ENCODE assay signal across 8 mouse cellular contexts in the genomic region with DNA sequence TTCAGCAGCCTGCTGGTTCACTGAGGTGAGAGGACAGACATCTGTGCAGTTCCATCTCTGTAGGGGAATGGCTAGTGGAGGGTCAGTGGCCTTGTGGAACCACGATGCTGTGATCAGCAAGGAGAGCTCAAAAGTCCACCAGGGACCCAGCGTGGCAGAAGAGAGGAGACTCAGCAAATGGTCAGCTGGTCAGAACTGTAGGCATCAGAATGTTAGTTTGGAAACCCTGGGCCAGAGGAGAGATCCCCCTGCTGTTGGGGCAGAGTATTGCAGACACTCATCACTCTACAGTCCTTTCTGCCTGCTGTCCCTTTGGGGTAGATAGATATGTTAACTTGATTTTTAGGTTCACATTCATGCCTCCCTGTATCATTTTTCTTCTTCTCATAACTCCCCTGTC. TPM values are rescaled to one million over a fixed set of nuclear protein-coding genes. Genes with fewer than 3 reads are reported as not detected.
A peak's percentile ranks its signal among the peaks of the same experiment; 100 is the strongest.
DNase-seq lines count a peak whose midpoint lies in the region; ATAC-seq and TF ChIP-seq lines count a peak whose summit lies in the region.
"Had no signal": no experiment of that assay in that cellular context is flagged by ENCODE, and none has a peak within 500 bp of the region (broad histone marks: within the 10 kb centered on the region; RNA-seq: fewer than 3 reads in every experiment).

No protein-coding gene starts in this region.

- H3K4me3 ChIP-seq in liver, embryonic 14.5 days (ENCODE audit: insufficient read depth in 1 of 2, low read depth in 2 of 2, low read length in 2 of 2), result no peak overlapping the region
- H3K4me3 ChIP-seq in liver, embryonic 11.5 days (ENCODE audit: low read depth, low read length), result no peak overlapping the region
- no peak overlapping the region for H3K4me3 ChIP-seq in stomach, postnatal 0 days (ENCODE audit: low read depth, low read length)

- no peak overlapping the region for H3K4me2 ChIP-seq in liver, embryonic 14.5 days (ENCODE audit: low read depth)
- H3K4me2 ChIP-seq in liver, embryonic 11.5 days, result no peak overlapping the region
- H3K4me2 ChIP-seq in stomach, postnatal 0 days (replicated peaks; ENCODE audit: low read depth), result no peak overlapping the region

- no peak for DNase-seq in liver, embryonic 14.5 days (ENCODE audit: low read depth in 3 of 3, low spot score in 3 of 3)
- no peak for DNase-seq in liver, embryonic 11.5 days (ENCODE audit: low spot score)
- peak; percentile 50 for DNase-seq in adrenal gland, postnatal 10 days
- peak; percentile 38 for DNase-seq in kidney, postnatal 10 days
- no peak for DNase-seq in stomach, postnatal 0 days (ENCODE audit: low spot score)
- no peak for DNase-seq in retina, embryonic 14.5 days (ENCODE audit: low spot score)
- no peak for DNase-seq in left cerebral cortex, postnatal 36 days (ENCODE audit: low spot score in 2 of 2)

- peak; percentile 67 for TF ChIP-seq CTCF in liver, embryonic 14.5 days (IDR thresholded peaks at IDR 0.05; ENCODE audit: low read depth)
- TF ChIP-seq CTCF in stomach, postnatal 0 days (IDR thresholded peaks at IDR 0.05; ENCODE audit: low read depth), result peak; percentile 70

- H3K36me3 ChIP-seq in liver, embryonic 14.5 days (replicated peaks; ENCODE audit: control insufficient read depth, insufficient read depth, low read depth), result no peaks in the 10 kb centered on the region
- no peaks in the 10 kb centered on the region for H3K36me3 ChIP-seq in liver, embryonic 11.5 days (ENCODE audit: control insufficient read depth, insufficient read depth, low read length)
- no peaks in the 10 kb centered on the region for H3K36me3 ChIP-seq in stomach, postnatal 0 days (ENCODE audit: control insufficient read depth, insufficient read depth, low read length)

- no peak overlapping the region for H3K27ac ChIP-seq in liver, embryonic 14.5 days
- H3K27ac ChIP-seq in liver, embryonic 11.5 days (ENCODE audit: low read depth, low read length), result no peak overlapping the region
- no peak overlapping the region for H3K27ac ChIP-seq in stomach, postnatal 0 days (replicated peaks)

- no peaks in the 10 kb centered on the region for H3K9me3 ChIP-seq in liver, embryonic 14.5 days (ENCODE audit: control insufficient read depth, low read length)
- no peaks in the 10 kb centered on the region for H3K9me3 ChIP-seq in liver, embryonic 11.5 days (ENCODE audit: control insufficient read depth, low read length)
- H3K9me3 ChIP-seq in stomach, postnatal 0 days (ENCODE audit: control insufficient read depth, low read length), result no peaks in the 10 kb centered on the region

- no peaks in the 10 kb centered on the region for H3K4me1 ChIP-seq in liver, embryonic 14.5 days (replicated peaks; ENCODE audit: control insufficient read depth in 2 of 2, insufficient read depth in 2 of 2, low read length in 1 of 2)
- H3K4me1 ChIP-seq in liver, embryonic 11.5 days (replicated peaks; ENCODE audit: control insufficient read depth, insufficient read depth, low read length), result no peaks in the 10 kb centered on the region
- H3K4me1 ChIP-seq in stomach, postnatal 0 days (replicated peaks; ENCODE audit: control insufficient read depth, insufficient read depth), result no peaks in the 10 kb centered on the region

- H3K9ac ChIP-seq in liver, embryonic 14.5 days (replicated peaks), result no peak overlapping the region
- H3K9ac ChIP-seq in liver, embryonic 11.5 days (ENCODE audit: low read depth, low read length), result no peak overlapping the region
- H3K9ac ChIP-seq in stomach, postnatal 0 days (ENCODE audit: low read length), result no peak overlapping the region

- intact Hi-C loops in left cerebral cortex, postnatal 36 days (cut with DNase I), result no loop called here

- ATAC-seq in liver, embryonic 14.5 days (ENCODE audit: insufficient read depth), result no peak
- no peak for ATAC-seq in liver, embryonic 11.5 days (replicated peaks; ENCODE audit: low FRiP score)
- ATAC-seq in stomach, postnatal 0 days (ENCODE audit: low FRiP score, low TSS enrichment), result no peak
- ATAC-seq: forebrain, embryonic 16.5 days had no signal

- no peaks in the 10 kb centered on the region for H3K27me3 ChIP-seq in liver, embryonic 14.5 days (ENCODE audit: control insufficient read depth, insufficient read depth, low read length)
- no peaks in the 10 kb centered on the region for H3K27me3 ChIP-seq in liver, embryonic 11.5 days (replicated peaks; ENCODE audit: control insufficient read depth, insufficient read depth, low read length)
- H3K27me3 ChIP-seq in stomach, postnatal 0 days (ENCODE audit: control insufficient read depth, insufficient read depth, low read length), result no peaks in the 10 kb centered on the region

- no peak for TF ChIP-seq EP300 in liver, embryonic 14.5 days (IDR thresholded peaks at IDR 0.05; ENCODE audit: low read depth)
- no peak for TF ChIP-seq EP300 in stomach, postnatal 0 days (optimal IDR thresholded peaks at IDR 0.05)

- WGBS in liver, embryonic 14.5 days (ENCODE audit: insufficient replicate concordance), result 55% methylated on average over 2 of the region's 2 CpGs
- 80% methylated on average over 2 of the region's 2 CpGs for WGBS in liver, embryonic 11.5 days
- WGBS in stomach, postnatal 0 days, result 78% methylated on average over 2 of the region's 2 CpGs

RNA-seq across cellular contexts. Expression of gene Rps17, which starts 41.4 kb away (rescaled TPM):
- 1,003 and 1,514 TPM in 2 replicates for polyA plus RNA-seq in liver, embryonic 14.5 days (2012; rRNA removed)
- 828 and 838 TPM in 2 replicates for polyA plus RNA-seq in liver, embryonic 14.5 days (2014; fragmentation: Nextera tagmentation; extraction: Ambion mirVana)
- 1,540 and 1,655 TPM in 2 replicates for polyA plus RNA-seq in liver, embryonic 11.5 days (2014; fragmentation: Nextera tagmentation; extraction: Ambion mirVana)
- 1,000 to 10,000 TPM; 1,406 to 1,408 TPM for total RNA-seq in adrenal gland, postnatal 10 days (2021)
- polyA plus RNA-seq in stomach, postnatal 0 days (2015; fragmentation: Nextera tagmentation; extraction: Ambion mirVana), result 1,024 and 1,034 TPM in 2 replicates
- total RNA-seq in left cerebral cortex, postnatal 36 days (2021), result 100 to 1,000 TPM; 469 to 487 TPM

Comparison
In these comparisons a context has a peak if more than half of its experiments do, and no peak if none do; other contexts are left out.
1. DNase-seq: peak in adrenal gland, postnatal 10 days (single experiment) and kidney, postnatal 10 days (single experiment); none in liver, embryonic 14.5 days (0 of 3), liver, embryonic 11.5 days (single experiment), stomach, postnatal 0 days (single experiment), retina, embryonic 14.5 days (single experiment) and left cerebral cortex, postnatal 36 days (0 of 2).